Mouse (Mus musculus) embryonic facial prominence, embryonic 10.5 days (tissue): ENCODE data around the gene Ppard. TPM values are rescaled to one million over a fixed set of nuclear protein-coding genes. Genes with fewer than 3 reads are reported as not detected.
A peak's percentile ranks its signal among the peaks of the same experiment; 100 is the strongest.

Experiments used
- DNase-seq: peaks from one replicate; pipeline ENCODE4 v3.0.0-alpha.2; 2017; ENCODE audit warnings: low spot score
- H3K27ac ChIP-seq: fragments of 300-500 bp; sonication (generic); replicated peaks from 2 replicates; pipeline ENCODE4 v1.5.1; 2016; ENCODE audit warnings: mild to moderate bottlenecking
- H3K27me3 ChIP-seq: fragments of 300-500 bp; sonication (generic); replicated peaks from 2 replicates; pipeline ENCODE4 v1.6.1; 2016; ENCODE audit warnings: low read depth, mild to moderate bottlenecking; ENCODE audit not compliant: poor library complexity, severe bottlenecking
- H3K36me3 ChIP-seq: fragments of 300-500 bp; sonication (generic); replicated peaks from 2 replicates; pipeline ENCODE4 v1.6.1; 2016; ENCODE audit warnings: mild to moderate bottlenecking, moderate library complexity
- H3K4me1 ChIP-seq: fragments of 300-500 bp; sonication (generic); 2 replicates; pipeline ENCODE4 v1.6.1; 2016
- H3K4me3 ChIP-seq: fragments of 300-500 bp; sonication (generic); 2 replicates; pipeline ENCODE4 v1.5.1; 2016; ENCODE audit warnings: mild to moderate bottlenecking, moderate library complexity
- H3K9me3 ChIP-seq: fragments of 300-500 bp; sonication (generic); 2 replicates; pipeline ENCODE4 v1.6.1; 2016; ENCODE audit warnings: mild to moderate bottlenecking
- WGBS: fragments of 180-500 bp; shearing (Covaris S2); methylation state at CpG from one replicate; pipeline ENCODE4 v1.1.7; 2016; 5-methylcytosine and 5-hydroxymethylcytosine counted together
- polyA plus RNA-seq: library from polyadenylated mRNA; unstranded; fragments of >200 nt; fragmentation: Nextera tagmentation; extraction: Ambion mirVana; gene quantifications from 2 replicates; pipeline ENCODE4 v1.2.1, GENCODE M21; 2016

The Ppard gene
- polyA plus RNA-seq, 1 experiment from 2014 or later: 1.4 TPM

GRCm38 (mm10) chr17:28294449-28295333, 62.2 kb downstream of the Ppard start:
- peak overlapping the region; percentile 66 for H3K27ac ChIP-seq

DNA sequence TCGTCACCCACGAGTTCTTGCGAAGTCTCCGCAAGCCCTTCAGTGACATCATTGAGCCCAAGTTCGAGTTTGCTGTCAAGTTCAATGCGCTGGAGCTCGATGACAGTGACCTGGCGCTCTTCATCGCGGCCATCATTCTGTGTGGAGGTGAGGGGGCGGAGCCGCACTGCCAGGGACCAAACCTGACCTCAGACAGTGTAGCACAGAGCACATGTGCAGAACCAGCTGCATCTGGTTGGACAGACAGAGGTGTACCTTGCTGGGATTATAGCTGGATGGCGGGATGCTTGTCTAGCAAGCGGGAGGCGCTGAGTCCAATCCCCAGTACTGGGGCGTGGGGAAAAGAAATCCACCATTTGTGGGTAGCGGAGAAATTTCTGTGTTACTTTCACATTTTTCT, 66.4 kb downstream of the Ppard start:
- WGBS: 94% methylated on average over 17 of the region's 17 CpGs
- H3K9me3 ChIP-seq: no peaks in the 10 kb centered on the region
- no peaks in the 10 kb centered on the region for H3K27me3 ChIP-seq
- no peak for DNase-seq
- peaks cover 52% of the 10 kb centered on the region for H3K4me1 ChIP-seq
- no peak overlapping the region for H3K4me3 ChIP-seq
- H3K27ac ChIP-seq: peak overlapping the region; percentile 81; the same call in 1 of the 2 replicates
- peaks cover 26% of the 10 kb centered on the region for H3K36me3 ChIP-seq

More at GRCm38 (mm10) chr17:28294449-28295333, 62.2 kb downstream of the Ppard start:
- 74% methylated on average over 17 of the region's 17 CpGs for WGBS
- no peak for DNase-seq
- Histone ChIP-seq H3K4me3 (no peak overlapping the region), H3K4me1 (peaks cover 40% of the 10 kb centered on the region), H3K9me3 (no peaks in the 10 kb centered on the region), H3K27me3 (no peaks in the 10 kb centered on the region), H3K36me3 (peaks cover 35% of the 10 kb centered on the region)

- peak; percentile 46 for DNase-seq
- Histone ChIP-seq H3K4me1 (peaks cover 52% of the 10 kb centered on the region), H3K27me3 (no peaks in the 10 kb centered on the region), H3K9me3 (no peaks in the 10 kb centered on the region), H3K27ac (peak overlapping the region; percentile 81), H3K36me3 (peaks cover 26% of the 10 kb centered on the region), H3K4me3 (peak overlapping the region; percentile 27; the same call in 1 of the 2 replicates)
- 37% methylated on average over 11 of the region's 11 CpGs for WGBS
Observed at GRCm38 (mm10) chr17:28299669-28300320, 67.3 kb downstream of the Ppard start.

DNA sequence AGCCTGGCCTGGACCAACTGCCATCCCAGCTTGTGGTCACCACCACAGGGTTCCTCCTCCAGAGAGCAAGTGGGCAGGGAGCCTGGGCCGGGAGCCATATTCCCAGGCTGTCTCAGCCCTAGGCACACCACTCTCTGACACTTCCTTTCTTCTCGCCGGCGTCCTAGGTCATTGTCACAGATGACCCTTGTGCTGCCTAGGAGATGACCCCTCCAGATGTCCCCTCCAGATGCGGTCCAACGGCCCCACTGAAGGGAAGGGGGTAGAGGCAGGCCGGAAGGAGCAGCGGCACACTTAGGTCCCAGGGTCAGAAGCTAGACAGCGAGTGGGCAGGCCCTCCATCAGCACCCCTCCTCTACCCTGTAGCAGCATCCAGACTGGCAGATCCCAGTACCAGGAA, 67.8 kb downstream of the Ppard start:
- Histone ChIP-seq H3K27ac (peak overlapping the region; percentile 81), H3K4me3 (peak overlapping the region; percentile 27; the same call in 1 of the 2 replicates), H3K27me3 (no peaks in the 10 kb centered on the region), H3K9me3 (no peaks in the 10 kb centered on the region), H3K4me1 (peaks cover 52% of the 10 kb centered on the region), H3K36me3 (peaks cover 26% of the 10 kb centered on the region)
- WGBS: 28% methylated on average over 9 of the region's 9 CpGs
- DNase-seq: no peak

- no peak overlapping the region for H3K4me3 ChIP-seq
- WGBS: 73% methylated on average over 3 of the region's 3 CpGs
- peak overlapping the region; percentile 81 for H3K27ac ChIP-seq
- no peaks in the 10 kb centered on the region for H3K27me3 ChIP-seq
- H3K9me3 ChIP-seq: no peaks in the 10 kb centered on the region
- peaks cover 48% of the 10 kb centered on the region for H3K4me1 ChIP-seq
- H3K36me3 ChIP-seq: peaks cover 26% of the 10 kb centered on the region
- DNase-seq: no peak
Observed at GRCm38 (mm10) chr17:28300850-28301249, 68.3 kb downstream of the Ppard start.

DNA sequence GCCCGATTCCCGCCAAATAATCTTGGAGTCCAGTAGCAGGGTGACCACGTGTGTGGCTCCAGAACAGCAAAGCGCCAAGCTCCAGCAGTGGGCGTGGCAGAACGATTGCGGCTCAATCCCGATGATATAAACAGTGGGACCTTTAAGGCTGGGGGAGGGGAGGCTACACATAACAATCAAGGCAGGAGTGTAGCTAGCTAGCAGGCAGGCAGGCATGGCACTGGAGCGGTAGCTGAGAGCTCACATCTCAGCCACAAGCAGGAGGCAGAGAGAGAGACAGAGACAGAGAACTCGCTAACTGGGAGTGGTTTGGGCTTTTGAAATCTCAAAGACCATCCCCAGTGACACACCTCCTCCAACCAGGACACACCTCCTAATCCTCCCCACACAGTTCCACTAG, 72.7 kb downstream of the Ppard start:
- Histone ChIP-seq H3K4me1 (peaks cover 43% of the 10 kb centered on the region), H3K9me3 (no peaks in the 10 kb centered on the region), H3K27me3 (no peaks in the 10 kb centered on the region), H3K27ac (no peak overlapping the region), H3K4me3 (no peak overlapping the region), H3K36me3 (0 out of 2 replicates have a peak, but pooled peaks cover 3% of the 10 kb centered on the region)
- DNase-seq: no peak
- WGBS: 61% methylated on average over 10 of the region's 10 CpGs

DNA sequence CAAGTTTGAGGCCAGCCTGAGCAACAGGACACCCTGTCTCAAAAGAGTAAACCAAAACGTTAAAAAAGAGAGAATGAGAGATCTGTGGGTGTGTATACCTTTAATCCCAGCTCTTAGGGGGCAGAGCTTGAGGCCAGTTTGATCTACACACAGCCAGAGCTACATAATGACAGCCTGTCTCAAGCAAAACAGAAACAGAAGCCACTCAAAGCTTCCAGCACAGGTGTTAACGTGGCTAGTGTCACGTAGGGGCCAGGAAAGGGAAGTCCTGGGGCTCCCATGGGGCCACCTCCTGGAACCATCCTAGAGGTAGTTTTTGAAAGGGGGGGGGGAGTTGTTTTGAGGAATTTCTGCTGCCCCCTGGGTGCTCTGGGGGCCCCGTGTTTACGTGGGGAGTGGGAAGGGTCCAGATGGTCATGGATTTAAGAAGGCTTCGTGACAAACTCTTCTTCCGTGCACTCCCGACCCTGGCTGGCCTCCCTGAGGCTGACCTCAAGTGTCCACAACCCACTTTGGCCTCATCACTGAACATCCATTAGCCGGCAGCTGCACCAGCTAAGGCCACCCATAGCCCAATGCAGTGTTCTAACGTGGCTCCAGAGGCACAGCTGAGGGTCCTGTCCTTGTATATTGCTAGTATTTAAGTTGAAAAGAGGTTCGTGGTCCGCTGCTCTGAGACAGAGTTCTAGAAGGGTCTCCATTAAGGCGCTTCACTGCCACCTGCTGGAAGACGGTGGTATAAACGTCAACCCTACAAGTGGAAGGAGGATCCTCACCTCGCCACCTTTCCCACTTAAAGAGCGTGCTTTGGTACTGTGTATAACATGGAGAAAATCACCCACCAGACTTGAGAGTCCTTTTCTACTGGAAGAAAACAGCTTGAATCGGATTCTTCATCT, 76.0 kb downstream of the Ppard start:
- 0 out of 2 replicates have a peak overlapping the region, but pooled peaks have one; percentile 12 for H3K4me3 ChIP-seq
- H3K27me3 ChIP-seq: no peaks in the 10 kb centered on the region
- H3K27ac ChIP-seq: peak overlapping the region; percentile 64
- WGBS: 18% methylated on average over 18 of the region's 18 CpGs
- H3K4me1 ChIP-seq: peaks cover 35% of the 10 kb centered on the region
- no peaks in the 10 kb centered on the region for H3K9me3 ChIP-seq
- no peaks in the 10 kb centered on the region for H3K36me3 ChIP-seq
- peak; percentile 89 for DNase-seq

DNA sequence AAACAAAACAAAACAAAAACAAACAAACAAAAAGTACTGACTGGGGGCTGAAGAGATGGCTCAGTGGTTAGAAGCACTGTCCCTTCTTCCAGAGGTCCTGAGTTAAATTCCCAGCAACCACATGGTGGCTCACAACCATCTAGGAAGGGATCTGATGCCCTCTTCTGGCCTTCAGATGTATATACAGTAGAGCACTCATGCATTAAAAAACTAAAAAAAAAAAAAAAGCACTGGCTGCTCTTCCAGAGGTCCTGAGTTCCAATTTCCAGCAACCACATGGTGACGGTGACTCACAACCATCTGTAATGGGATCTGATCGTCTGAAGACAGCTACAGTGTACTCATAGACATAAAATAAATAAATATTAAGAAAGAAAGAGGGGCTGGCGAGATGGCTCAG, 78.3 kb downstream of the Ppard start:
- whole genome bisulfite sequencing: 88% methylated on average over 3 of the region's 3 CpGs
- Histone ChIP-seq H3K27ac (no peak overlapping the region), H3K4me3 (no peak overlapping the region), H3K4me1 (peaks cover 40% of the 10 kb centered on the region), H3K9me3 (no peaks in the 10 kb centered on the region), H3K36me3 (peaks cover 5% of the 10 kb centered on the region), H3K27me3 (no peaks in the 10 kb centered on the region)
- no peak for DNase-seq

GRCm38 (mm10) chr17:28311366-28312132, 79.0 kb downstream of the Ppard start:
- H3K4me1 ChIP-seq: peaks cover 47% of the 10 kb centered on the region
- 71% methylated on average over 5 of the region's 5 CpGs for WGBS
- H3K9me3 ChIP-seq: no peaks in the 10 kb centered on the region
- no peaks in the 10 kb centered on the region for H3K27me3 ChIP-seq
- DNase-seq: no peak
- no peak overlapping the region for H3K4me3 ChIP-seq
- no peak overlapping the region; the same call in 1 of the 2 replicates for H3K27ac ChIP-seq
- peaks cover 12% of the 10 kb centered on the region for H3K36me3 ChIP-seq

- peak overlapping the region; percentile 94 for H3K4me3 ChIP-seq
- peaks cover 22% of the 10 kb centered on the region for H3K36me3 ChIP-seq
- H3K4me1 ChIP-seq: peaks cover 55% of the 10 kb centered on the region
- 29% methylated on average over 17 of the region's 17 CpGs for whole genome bisulfite sequencing
- DNase-seq: peak; percentile 58
- H3K27ac ChIP-seq: peak overlapping the region; percentile 96
- no peaks in the 10 kb centered on the region for H3K27me3 ChIP-seq
- no peaks in the 10 kb centered on the region for H3K9me3 ChIP-seq
Observed at GRCm38 (mm10) chr17:28312232-28313211, 80.0 kb downstream of the Ppard start.
